Mouse (Mus musculus) ES-CJ7 (cell line): ENCODE data around the gene Tmem100.

ENCODE experiments used
- DNase-seq: peaks from one replicate; pipeline ENCODE4 v3.0.0; 2011; ENCODE audit warnings: low read depth, low spot score

Tmem100 gene

DNA sequence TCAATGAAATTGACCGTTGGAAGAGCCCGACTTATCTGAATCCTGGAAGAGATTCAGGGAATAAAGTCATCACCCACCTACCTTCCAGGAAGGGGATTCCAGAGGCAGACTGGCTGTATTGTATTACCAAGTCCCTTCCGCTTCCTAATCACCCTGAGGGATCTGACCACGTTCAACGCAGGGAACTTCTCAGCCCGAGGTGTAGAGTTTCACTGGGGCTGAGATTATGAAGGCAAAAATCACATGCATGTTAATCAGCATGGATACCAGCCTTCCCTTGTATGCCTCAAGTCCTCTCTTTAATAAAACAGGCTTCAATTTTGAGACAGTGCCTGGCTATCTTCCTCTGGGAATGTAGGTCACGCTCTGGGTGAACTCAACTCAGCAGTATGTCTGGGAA is 14.9 kb upstream of the Tmem100 start:
- no peak for DNase-seq

DNA sequence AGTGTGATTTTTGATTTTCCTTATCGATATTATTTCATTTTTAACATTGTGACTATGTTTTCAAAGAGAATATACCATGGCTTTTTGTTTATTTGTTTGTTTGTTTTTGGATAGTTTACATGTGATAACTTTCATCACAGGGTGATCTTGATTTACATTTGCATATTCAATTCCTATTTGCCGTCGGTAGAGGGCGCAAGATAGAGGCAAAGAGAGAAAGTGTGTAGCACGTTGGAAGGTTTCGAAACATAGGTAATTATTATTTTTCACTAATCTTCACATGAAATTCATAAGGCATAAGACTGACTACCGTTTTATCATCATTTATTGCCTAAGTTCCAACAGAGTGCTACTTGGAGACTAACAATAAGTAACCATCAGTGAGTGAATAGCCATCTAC is 11.0 kb upstream of the Tmem100 start:
- peak; percentile 33 for DNase-seq

DNA sequence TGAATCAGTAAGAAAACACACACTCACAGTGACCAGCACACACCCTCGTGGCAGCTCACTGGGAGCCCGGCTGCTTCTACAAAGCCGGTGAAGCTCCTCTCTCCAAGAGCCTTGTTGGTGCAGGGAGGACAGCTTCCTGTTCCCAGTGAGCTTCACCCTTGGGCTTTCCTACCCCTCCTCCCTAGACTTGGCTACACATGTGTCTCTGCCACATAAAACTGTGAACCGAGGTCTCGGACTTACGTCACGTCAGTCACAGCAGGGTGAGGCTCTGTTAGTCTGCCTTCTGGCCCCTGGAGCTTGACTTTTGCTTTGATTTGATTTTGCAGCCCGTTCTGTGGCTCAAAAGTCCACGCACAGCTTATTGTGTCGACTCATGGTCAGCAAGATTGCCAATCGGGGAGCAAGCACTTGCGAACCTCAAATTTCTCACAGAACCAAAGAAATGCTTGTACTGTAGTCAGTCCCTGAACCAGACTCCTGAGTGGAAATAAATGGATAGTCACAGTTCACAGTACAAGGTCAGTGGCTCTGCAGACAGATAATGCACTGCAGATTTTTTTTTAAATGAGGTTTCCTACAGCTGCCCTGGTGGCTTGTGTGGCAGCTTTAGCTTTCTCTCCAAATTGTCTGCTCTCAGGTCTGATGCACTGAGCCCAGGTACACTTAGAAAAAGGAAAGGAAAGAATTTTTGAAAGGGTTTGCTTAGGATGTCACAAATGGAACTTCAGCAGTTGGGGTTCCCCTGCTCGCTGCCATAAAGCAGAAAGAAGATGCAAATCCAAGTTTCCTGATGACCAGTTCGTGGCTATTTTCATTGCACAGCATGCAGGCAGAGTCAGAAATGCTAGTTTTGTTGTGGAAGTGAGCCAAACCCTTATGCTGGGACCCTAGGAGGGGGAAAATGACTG is 4.0 kb upstream of the Tmem100 start:
- no peak for DNase-seq

DNA sequence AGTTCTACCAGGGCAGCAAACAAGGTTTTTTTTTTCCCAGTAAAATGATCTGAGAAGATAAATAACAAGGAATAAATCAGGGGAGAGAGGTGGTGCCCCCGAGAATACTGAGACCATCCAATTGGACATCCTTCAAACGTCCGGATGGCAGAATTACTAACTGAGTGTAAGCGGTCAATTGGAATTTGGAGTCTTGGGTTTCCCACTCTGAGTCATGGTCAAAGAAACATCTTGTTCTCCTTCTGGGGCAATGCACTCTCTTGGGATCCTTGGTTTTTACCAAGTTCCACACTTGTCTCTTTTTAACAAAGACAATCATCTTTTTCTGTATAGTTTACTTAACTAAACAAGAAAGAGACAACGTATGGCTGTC is 3.4 kb upstream of the Tmem100 start:
- DNase-seq = no peak

DNA sequence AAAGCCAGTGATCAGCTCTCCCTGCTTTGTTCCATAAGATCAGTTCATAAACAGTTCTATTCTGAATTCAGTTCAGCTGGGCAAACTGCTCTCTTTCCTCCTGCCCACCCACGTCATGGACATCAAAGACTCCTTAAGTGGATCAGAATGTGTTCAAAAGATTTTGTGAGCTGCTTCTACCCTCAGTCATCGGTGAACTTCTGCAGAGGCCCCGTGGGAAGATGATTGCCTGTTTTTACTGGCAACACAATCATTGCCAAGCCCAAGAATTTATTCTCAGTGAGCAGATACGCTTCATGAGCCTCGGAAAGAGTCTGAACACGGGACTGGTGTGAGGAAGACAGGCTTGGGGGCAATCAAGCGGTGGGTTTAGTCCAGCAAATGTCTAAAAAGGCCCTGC is 2.9 kb upstream of the Tmem100 start:
- DNase-seq = no peak

DNA sequence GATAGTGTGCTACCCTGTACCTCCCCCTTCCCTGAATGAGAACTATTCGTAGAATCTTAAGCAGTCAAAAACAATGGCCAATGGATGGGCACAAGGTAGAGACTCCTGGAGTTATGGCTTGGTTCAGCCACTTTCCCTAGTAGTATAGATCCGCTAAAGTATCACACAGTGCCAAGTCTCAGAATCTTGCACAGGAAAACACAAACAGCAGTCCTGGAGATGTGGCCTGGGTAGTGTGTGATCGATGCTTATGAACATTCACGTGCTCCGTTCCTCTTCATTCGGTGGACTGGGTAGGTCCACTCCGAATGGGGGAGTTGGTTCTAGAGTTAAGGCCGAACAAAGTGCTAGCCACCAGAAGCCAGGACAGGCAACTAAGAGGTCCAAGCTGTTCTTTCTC is 1.4 kb upstream of the Tmem100 start:
- no peak for DNase-seq

DNA sequence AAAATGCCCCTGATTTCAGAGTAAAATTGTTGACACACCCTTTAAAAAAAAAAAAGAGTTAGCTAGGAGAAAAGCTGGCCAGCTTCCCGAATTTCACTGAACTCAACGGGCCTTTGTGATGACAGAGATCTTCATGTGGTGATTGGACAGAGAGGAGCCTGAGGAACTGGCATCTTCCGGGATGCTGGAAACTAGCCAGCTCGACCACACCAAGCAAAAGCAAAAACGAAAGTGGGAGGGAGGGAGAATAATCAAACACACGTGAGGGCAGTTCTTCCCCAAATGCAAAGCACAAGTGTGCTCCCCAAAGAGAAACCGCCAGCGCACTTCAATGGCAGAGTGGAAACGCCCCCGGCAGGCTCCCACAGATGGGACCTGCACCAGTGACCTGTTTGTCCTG is 794 bp upstream of the Tmem100 start:
- no peak for DNase-seq

DNA sequence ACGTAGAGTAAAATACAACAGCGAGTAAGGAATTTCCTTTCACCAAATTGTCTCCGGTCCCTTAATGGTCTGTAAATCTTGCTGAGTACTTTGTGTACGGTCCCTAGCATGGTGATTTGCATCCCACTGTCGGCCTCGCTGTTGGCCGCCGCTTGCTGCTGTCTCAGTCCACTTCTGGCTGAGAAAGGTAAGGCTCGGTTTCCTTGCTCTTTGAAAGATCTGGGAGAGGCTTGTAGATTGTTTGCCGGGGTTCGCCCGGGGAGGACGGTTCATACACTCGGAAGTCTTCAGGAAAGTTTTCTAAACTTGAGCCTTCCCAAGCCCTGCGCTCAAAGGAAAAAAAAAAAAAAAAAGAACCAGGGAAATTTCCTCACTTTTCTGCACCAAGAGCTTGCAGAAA is 409 bp downstream of the Tmem100 start:
- DNase-seq = peak; percentile 75

DNA sequence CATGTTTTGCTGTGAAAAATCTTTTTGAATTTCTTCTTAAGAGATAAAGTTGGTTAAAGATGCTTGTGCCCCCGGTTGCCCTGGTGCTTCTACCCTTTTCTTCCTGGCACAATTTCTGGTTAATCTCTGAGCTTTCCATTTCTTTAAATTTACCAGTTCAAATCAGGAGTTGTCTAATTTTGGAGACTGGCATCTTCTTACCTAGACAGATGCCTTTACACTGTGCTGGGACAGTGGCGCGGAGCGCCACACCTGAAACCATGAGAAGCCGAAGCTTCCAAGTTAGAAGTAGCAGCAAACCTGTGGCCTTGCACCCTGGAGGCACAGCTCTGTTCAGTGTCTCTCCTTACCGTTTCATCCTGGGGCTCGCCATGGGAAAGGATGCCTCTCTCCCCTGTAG is 928 bp downstream of the Tmem100 start:
- DNase-seq = no peak

DNA sequence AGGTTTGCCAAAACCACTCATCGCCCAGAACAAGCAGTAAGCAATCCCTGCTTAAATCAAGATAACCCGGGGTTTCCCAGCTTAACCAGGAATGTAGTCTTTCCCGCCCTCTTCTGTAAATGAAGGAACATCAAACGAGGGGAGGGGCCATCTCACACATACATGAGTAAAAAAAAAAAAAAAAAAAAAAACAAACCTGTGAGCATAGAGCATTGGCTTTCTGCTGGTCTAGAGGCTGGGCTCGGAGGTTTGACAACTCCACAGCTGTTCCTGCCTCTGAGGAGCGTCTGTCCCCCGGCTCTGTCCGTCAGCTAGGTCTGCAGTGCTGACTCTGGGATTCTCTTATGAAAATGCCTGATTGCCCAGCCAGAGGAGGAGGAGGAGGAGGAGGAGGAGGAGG is 2.7 kb downstream of the Tmem100 start:
- DNase-seq = no peak

DNA sequence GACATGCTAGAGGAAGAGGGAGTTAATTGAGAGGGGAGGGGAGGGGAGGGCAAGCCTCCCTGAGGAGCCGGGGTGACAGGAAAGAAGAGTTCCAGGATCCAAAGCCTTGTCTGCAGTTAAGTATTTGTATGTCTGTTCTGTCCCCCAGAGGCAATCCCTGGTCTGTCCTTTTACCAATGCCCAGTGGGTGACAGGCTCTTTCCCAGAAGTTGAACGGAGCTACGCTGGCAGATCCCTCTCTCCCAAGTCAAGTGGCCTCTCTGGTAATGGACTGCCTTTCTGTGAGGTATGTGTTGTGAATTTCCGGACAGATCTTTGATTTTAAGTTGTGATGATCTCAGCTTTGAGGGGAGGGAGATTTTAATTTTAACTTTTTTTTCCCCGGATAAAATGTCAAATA is 3.3 kb downstream of the Tmem100 start:
- no peak for DNase-seq

DNA sequence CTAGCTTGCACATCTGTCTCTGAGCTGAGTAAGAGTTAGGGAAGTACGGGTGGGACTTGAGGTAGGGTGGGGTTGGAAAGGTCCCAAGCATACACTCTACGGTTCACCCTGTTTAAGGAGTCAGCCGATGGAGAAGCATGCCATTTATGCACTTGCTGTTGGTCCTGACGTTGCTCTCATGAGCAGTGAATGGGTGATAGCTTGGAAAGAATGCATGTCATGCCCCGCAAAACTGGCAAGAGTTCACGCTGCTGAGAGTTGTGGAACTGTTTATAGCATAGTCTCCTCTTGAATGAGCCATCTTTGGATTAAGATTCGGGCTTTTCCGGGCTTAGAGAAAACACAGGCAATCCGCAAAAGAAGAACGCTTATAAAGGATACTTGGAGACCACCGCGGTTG is 4.5 kb downstream of the Tmem100 start:
- no peak for DNase-seq

DNA sequence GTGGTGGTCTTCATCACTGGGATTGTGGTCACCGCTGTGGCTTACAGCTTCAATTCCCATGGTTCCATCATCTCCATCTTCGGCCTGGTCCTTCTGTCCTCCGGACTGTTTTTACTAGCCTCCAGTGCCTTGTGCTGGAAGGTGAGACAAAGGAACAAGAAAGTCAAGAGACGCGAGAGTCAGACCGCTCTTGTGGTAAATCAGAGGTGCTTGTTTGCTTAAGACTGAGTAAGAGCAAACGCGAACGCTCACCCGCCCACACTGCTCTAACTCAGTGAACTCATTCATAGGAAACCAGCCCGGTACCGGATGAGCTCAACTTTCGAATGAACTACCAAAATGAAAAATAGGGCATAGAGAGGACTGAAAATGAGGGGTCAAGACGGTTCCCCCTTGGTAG is 5.4 kb downstream of the Tmem100 start:
- DNase-seq = no peak

DNA sequence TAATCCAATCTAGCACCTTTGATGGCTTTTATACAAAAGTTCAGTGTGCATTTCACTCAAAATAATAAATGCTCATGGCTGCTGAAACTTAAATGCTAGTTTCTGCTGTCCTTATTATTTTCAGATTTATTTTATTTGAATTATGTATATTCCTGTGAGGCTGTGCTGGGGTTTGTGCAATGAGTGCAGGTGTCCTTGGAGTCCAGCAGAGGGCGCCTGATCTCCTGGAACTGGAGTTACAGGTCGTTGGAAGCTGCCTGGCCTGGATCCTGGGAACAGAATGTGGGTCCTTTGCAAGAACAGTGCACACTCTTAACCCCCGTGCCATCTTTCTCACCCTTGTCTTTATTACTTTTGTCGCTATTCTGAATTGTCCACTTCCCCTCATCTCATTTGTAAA is 6.3 kb downstream of the Tmem100 start:
- peak; percentile 69 for DNase-seq

DNA sequence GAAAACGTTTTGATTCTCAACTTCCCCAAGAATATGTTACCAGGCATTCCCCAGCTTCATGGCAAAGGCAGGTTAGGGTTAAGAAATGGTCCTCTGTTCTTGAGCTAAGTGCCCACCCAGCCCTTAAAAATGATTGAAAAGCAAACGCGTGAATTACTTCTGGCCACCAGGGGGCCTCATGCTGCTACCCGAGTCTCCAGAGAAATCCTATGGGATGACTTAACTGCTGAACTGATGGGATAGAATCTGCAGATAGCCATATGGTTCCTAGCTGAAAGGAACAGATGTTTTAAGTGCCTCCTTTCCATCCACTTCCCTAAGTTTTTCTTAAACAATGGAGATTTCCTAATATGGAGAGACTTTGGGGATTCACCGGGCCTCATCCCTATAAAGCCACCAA is 7.9 kb downstream of the Tmem100 start:
- DNase-seq = peak; percentile 54

DNA sequence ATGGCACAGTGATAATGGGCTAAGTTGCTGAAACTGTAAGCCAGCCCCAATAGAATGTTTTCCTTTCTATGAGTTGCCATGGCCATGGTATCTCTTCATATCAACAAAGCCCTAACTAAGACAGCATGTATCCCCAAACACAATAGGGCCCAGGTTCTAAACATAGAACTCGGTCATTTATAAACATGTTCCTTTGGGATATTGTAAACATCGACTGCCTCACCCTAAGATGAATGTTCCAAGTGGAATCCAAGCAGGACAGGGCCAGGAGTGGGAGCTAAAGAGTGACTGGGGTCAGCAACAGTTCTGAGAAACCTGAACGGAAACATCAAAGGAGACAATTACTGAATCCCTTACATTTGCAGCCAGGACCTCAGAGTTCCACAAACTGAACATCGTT is 14.3 kb downstream of the Tmem100 start:
- DNase-seq = no peak

DNA sequence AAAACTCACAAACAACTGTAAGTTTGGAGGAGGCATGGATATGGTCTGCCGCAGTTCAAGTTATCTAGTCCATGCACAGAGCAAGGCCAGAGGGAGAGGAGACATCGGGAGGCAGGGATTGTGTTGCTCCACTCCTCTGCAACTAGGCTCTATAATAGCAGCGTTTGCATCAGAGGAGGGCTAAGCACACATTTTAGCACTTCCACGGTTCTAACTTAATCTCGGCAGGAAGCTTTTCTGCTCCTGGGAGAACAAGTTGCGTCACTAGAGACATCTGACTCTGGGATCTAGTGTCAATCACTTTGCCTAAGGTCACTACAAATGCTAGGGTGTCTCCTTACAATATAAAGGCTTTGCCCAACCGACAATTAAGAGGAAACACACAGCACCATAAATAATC is 16.1 kb downstream of the Tmem100 start:
- no peak for DNase-seq

DNA sequence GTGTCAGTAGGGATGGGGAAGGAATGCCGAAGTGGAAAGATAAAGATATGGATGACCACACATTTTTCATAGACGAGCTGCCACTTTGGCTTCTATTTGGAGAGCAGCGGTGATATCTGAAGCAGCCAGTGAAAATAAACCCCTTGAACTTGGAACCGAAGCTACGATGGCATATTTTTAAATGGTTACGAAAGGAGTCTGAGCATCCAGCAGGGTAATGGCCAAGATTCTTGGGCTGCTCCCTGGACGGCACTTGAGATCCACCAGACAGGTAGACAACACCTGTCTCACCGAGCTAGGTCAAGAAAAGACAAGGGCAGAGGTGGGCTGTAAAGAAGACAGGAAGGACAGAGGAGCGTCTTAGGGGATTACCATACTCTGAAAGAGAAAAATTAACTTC is 17.1 kb downstream of the Tmem100 start:
- no peak for DNase-seq

DNA sequence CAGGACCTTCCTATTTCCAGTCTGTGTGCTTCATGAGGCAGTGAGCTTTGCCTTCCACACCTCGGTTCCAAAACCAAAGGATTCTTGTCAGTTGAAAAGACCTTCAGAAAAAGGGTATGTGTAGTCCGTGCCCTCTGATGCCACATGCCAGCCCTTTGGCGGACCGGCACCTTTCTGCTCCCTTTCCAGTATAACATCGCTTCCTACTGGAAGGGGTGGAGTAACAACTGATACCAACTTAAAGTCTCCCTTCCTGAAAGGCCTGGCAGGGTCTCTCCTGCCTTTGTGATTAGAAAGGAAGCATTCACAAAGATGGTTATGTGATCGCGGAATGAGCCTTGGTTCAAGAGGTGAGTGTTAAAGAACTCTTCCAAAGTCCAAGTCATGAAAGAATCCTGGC is 19.9 kb downstream of the Tmem100 start:
- no peak for DNase-seq

DNA sequence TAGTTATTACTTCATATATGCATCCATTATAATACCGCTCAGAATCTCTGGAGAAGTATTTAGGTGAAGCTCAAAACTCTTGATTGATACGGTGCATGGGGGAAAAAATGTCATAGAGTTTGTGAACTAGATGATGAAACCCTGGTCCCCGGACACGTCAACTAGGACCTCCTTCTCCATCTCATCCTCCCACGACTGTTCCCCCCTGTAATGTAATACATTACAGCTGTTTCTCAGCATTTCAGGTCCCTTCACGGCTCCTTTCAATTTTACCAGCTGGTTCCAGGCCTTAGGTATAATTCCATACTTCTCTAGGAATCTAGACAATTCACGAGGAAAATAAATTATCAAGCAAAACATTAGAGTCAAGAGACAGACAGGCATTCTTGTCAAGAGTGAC is 22.6 kb downstream of the Tmem100 start:
- DNase-seq = no peak

DNA sequence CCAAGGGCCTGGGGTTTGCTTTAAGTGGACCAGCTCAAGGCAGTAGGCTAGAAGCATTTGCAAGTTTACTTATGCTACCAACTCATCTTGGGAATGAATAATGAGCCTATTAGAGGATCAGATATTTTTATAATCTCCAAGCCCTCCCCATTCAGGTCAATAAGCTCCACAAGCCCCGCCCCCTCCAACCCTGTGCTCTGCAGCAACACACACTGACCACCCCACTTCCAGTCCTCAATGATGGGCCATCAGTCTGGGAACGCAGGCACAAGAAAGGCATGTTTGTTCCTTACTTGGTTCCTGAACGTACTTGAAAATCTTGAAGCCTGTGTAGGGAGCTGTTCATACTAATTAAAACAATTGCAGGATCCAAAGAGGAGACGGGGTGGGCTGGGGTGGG is 23.7 kb downstream of the Tmem100 start:
- no peak for DNase-seq

DNA sequence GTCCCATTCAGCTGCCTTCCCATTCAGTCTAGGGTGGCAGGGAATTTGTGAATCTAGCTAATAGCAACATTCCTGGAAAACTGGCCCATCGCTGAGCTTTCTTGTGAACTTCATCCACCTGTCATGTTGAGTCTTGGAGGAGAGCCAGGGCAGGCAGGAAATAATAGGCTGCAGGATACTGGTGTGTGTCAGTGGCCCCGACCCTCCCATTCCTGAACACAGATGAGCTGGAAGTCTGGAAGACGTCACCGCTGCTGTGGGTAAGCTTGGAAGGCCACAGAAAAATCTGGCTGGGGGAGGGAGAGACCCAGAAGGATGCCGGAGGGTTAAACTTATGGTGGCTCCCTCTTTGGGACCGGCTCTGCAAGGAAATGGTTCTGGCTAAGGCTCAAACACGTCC is 24.3 kb downstream of the Tmem100 start:
- no peak for DNase-seq

DNA sequence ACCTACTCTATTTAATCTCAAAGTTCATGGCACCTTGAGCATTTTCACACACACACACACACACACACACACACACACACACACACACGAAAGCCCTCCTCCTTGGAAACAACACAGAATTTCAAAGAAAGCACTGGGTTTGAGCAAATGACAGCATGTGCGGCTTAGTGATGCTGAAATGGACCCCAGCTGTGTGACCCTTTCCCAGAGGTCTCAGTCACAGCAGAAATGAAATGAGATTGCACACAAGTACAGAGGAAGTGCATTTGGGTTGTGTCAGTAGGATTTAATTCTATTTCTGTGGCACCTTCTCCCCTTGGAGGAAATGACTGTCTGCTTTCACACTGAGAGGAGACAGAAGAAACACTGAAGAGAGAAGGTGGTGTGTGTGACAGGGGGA is 26.9 kb downstream of the Tmem100 start:
- DNase-seq = no peak

DNA sequence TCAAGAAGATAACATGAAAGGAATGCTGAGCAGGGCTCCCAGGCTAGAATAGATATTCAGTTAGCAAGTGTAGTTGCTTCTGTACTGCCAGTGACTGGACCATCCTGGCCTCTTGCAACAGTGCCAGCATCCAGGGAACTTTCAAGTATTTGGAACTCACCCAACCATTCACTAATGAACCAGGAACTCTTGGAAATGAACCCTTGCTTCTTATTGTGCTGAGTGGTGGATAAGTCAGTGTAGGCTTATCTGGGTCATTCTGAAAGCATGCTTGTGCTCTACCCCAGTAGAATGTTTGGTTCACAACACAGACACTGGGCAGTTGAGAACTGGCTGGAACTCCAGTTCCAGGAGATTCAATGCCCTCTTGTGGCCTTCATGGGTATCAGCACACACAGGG is 29.1 kb downstream of the Tmem100 start:
- no peak for DNase-seq
